Comparison of ENCODE assay signal across 8 mouse cellular contexts in genomic region chr7:107594325-107594856, GRCm38 (mm10). TPM values are rescaled to one million over a fixed set of nuclear protein-coding genes. Genes with fewer than 3 reads are reported as not detected.
A peak's percentile ranks its signal among the peaks of the same experiment; 100 is the strongest.
DNase-seq lines count a peak whose midpoint lies in the region; ATAC-seq and TF ChIP-seq lines count a peak whose summit lies in the region.

No protein-coding gene starts in this region.

- H3K36me3 ChIP-seq in ES-E14 (ENCODE audit: control insufficient read depth, insufficient read depth, low read length, poor library complexity, severe bottlenecking) = no peaks in the 10 kb centered on the region
- no peaks in the 10 kb centered on the region for H3K36me3 ChIP-seq in forebrain, embryonic 15.5 days

- intact Hi-C loops in heart, postnatal 36 days (cut with DNase I) = no loop called here

- peak overlapping the region; percentile 41; the same call in 1 of the 2 replicates for H3K9ac ChIP-seq in ES-E14 (ENCODE audit: insufficient read depth, low read depth, low read length, poor library complexity, severe bottlenecking)
- peak overlapping the region; percentile 44 for H3K9ac ChIP-seq in forebrain, embryonic 15.5 days (replicated peaks)

- in situ Hi-C loops in ES-E14 (cut with MboI; ENCODE audit: low sequenced_read_pairs in 2 of 2, unreplicated experiment in 2 of 2) = no loop called here

- ATAC-seq in forebrain, embryonic 15.5 days (replicated peaks) = peak; percentile 82

- TF ChIP-seq POLR2A in lung, adult 2 months (IDR thresholded peaks at IDR 0.05; ENCODE audit: borderline replicate concordance, extremely low read depth, low read depth, low read length) = no peak
- no peak for TF ChIP-seq POLR2A in olfactory bulb, adult 2 months (IDR thresholded peaks at IDR 0.05; ENCODE audit: insufficient read depth, low read depth, low read length)

- no peaks in the 10 kb centered on the region for H3K9me3 ChIP-seq in ES-E14 (ENCODE audit: control insufficient read depth, insufficient read depth, low read depth, low read length)
- H3K9me3 ChIP-seq in forebrain, embryonic 15.5 days = no peaks in the 10 kb centered on the region

- H3K4me1 ChIP-seq in ES-E14 (ENCODE audit: control insufficient read depth in 2 of 2, insufficient read depth in 2 of 2, low read length in 2 of 2, poor library complexity in 1 of 2) = peaks cover 4% of the 10 kb centered on the region in 2 experiments; a peak in 2 of 4 replicates
- H3K4me1 ChIP-seq in forebrain, embryonic 15.5 days = peaks cover 13% of the 10 kb centered on the region
- H3K4me1 ChIP-seq in lung, adult 2 months (ENCODE audit: control insufficient read depth, insufficient read depth, low read length) = peaks cover 3% of the 10 kb centered on the region; the same call in 1 of the 2 replicates
- H3K4me1 ChIP-seq in olfactory bulb, adult 2 months (ENCODE audit: control insufficient read depth, insufficient read depth, low read length) = peaks cover 11% of the 10 kb centered on the region

- peak; percentile 66 for DNase-seq in ES-E14 (ENCODE audit: low read depth, low spot score)
- peak; percentile 23 for DNase-seq in cerebellum, adult 11 months
- DNase-seq in heart, postnatal 36 days = peak; percentile 46 to 57
- peak; percentile 14 to 29 for DNase-seq in layer of hippocampus, adult 2 months (ENCODE audit: low spot score in 2 of 2)
- peak; percentile 53 for DNase-seq in lung, adult 2 months
- peak; percentile 19 to 51 for DNase-seq in thymus, postnatal 10 days (ENCODE audit: low spot score in 2 of 2)

- peak; percentile 78 for TF ChIP-seq CTCF in layer of hippocampus, adult 2 months (conservative IDR thresholded peaks at IDR 0.05)
- 0 out of 2 replicates have a peak, but pooled peaks have one; percentile 3 for TF ChIP-seq CTCF in lung, adult 2 months (IDR thresholded peaks at IDR 0.05; ENCODE audit: insufficient read depth, low read length)
- 0 out of 2 replicates have a peak, but pooled peaks have one; percentile 25 for TF ChIP-seq CTCF in olfactory bulb, adult 2 months (IDR thresholded peaks at IDR 0.05; ENCODE audit: insufficient read depth, low read depth, low read length)

- H3K27ac ChIP-seq in ES-E14 (ENCODE audit: insufficient read depth, low read depth, low read length, poor library complexity, severe bottlenecking) = peak overlapping the region; percentile 15; the same call in 1 of the 2 replicates
- no peak overlapping the region for H3K27ac ChIP-seq in forebrain, embryonic 15.5 days (replicated peaks)
- peak overlapping the region; percentile 68 for H3K27ac ChIP-seq in layer of hippocampus, adult 2 months
- no peak overlapping the region for H3K27ac ChIP-seq in olfactory bulb, adult 2 months (ENCODE audit: insufficient read depth, low read depth, low read length)

- H3K27me3 ChIP-seq in forebrain, embryonic 15.5 days = peaks cover 3% of the 10 kb centered on the region; the same call in 1 of the 2 replicates

- peak overlapping the region; percentile 75 to 97 for H3K4me3 ChIP-seq in ES-E14 (ENCODE audit: insufficient read depth in 1 of 2, low read depth in 1 of 2, low read length in 2 of 2, poor library complexity in 1 of 2, severe bottlenecking in 1 of 2)
- peak overlapping the region; percentile 56 for H3K4me3 ChIP-seq in forebrain, embryonic 15.5 days
- H3K4me3 ChIP-seq in layer of hippocampus, adult 2 months = peak overlapping the region; percentile 65
- H3K4me3 ChIP-seq in lung, adult 2 months (replicated peaks; ENCODE audit: extremely low read depth, low read depth, low read length) = peak overlapping the region; percentile 76
- peak overlapping the region; percentile 52 for H3K4me3 ChIP-seq in olfactory bulb, adult 2 months (ENCODE audit: insufficient read depth, low read depth, low read length)

- peak overlapping the region; percentile 84 for H3K4me2 ChIP-seq in forebrain, embryonic 15.5 days (replicated peaks)

- 1% methylated on average over 16 of the region's 16 CpGs for WGBS in forebrain, embryonic 15.5 days
- 1% methylated on average over 16 of the region's 16 CpGs for WGBS in lung, adult 2 months
- WGBS in olfactory bulb, adult 2 months = 6% methylated on average over 16 of the region's 16 CpGs

TF ChIP-seq in ES-E14, 5 proteins besides CTCF, POLR2A, EP300 and RAD21:
- TF ChIP-seq ZNF384 (IDR thresholded peaks at IDR 0.05; ENCODE audit: low read depth, low read length) (0 out of 2 replicates have a peak, but pooled peaks have one; percentile 50), MAFK (IDR thresholded peaks at IDR 0.05; ENCODE audit: insufficient read depth, low read depth, low read length) (no peak)

RNA-seq across cellular contexts. Expression of gene Ppfibp2, which starts 0.6 kb away (rescaled TPM):
- 6.0 and 10.8 TPM in 2 replicates for total RNA-seq in ES-E14 (2012; rRNA removed)
- polyA plus RNA-seq in forebrain, embryonic 15.5 days (2015; fragmentation: Nextera tagmentation; extraction: Ambion mirVana) = 1.3 and 1.6 TPM in 2 replicates
- 10 to 100 TPM; 23.2 to 24.6 TPM for total RNA-seq in heart, postnatal 36 days (2021)
- 1 to 10 TPM; 5.2 to 7.4 TPM for total RNA-seq in layer of hippocampus, adult 2 months (2021)
- 15.3 and 27.0 TPM in 2 replicates for polyA plus RNA-seq in lung, adult 2 months (2012; rRNA removed)
- polyA plus RNA-seq in olfactory bulb, adult 2 months (2012; ENCODE audit: insufficient read depth, insufficient read length, low replicate concordance, missing spikeins) = not detected in 2 replicates

RNA-seq across cellular contexts. Expression of gene Olfml1, which starts 27.1 kb away (rescaled TPM):
- total RNA-seq in ES-E14 (2012; rRNA removed) = 0.94 and 2.7 TPM in 2 replicates
- polyA plus RNA-seq in forebrain, embryonic 15.5 days (2015; fragmentation: Nextera tagmentation; extraction: Ambion mirVana) = 2.2 and 2.7 TPM in 2 replicates
- total RNA-seq in heart, postnatal 36 days (2021) = 1 to 10 TPM; 5.1 to 6.2 TPM
- 10 to 100 TPM; 12.7 to 13.1 TPM for total RNA-seq in layer of hippocampus, adult 2 months (2021)
- polyA plus RNA-seq in lung, adult 2 months (2012; rRNA removed) = 7.4 and 11.1 TPM in 2 replicates
- polyA plus RNA-seq in olfactory bulb, adult 2 months (2012; ENCODE audit: insufficient read depth, insufficient read length, low replicate concordance, missing spikeins) = not detected in 2 replicates

RNA-seq across cellular contexts. Expression of gene 5330417H12Rik, which starts 30.6 kb away (rescaled TPM):
- not detected in 2 replicates for total RNA-seq in ES-E14 (2012; rRNA removed)
- polyA plus RNA-seq in forebrain, embryonic 15.5 days (2015; fragmentation: Nextera tagmentation; extraction: Ambion mirVana) = not detected in 2 replicates
- not detected for total RNA-seq in heart, postnatal 36 days (2021)
- total RNA-seq in layer of hippocampus, adult 2 months (2021) = not detected
- not detected in 2 replicates for polyA plus RNA-seq in lung, adult 2 months (2012; rRNA removed)
- not detected in 2 replicates for polyA plus RNA-seq in olfactory bulb, adult 2 months (2012; ENCODE audit: insufficient read depth, insufficient read length, low replicate concordance, missing spikeins)

Comparison
In these comparisons a context has a peak if more than half of its experiments do, and no peak if none do; other contexts are left out.
1. H3K27ac ChIP-seq: peak in ES-E14 (single experiment) and layer of hippocampus, adult 2 months (single experiment); none in forebrain, embryonic 15.5 days (single experiment) and olfactory bulb, adult 2 months (single experiment).
2. CTCF ChIP-seq: peak in every context shown above with its lines; median percentile 78 in layer of hippocampus, adult 2 months; 25 in olfactory bulb, adult 2 months; 3 in lung, adult 2 months.
3. Peak in every context shown above with its lines, with median percentiles within 50 percentile points of each other: DNase-seq and H3K4me3 ChIP-seq.